Mouse (Mus musculus) macrophage (primary cell): ENCODE results near the gene Cfap43. TPM values are rescaled to one million over a fixed set of nuclear protein-coding genes. Genes with fewer than 3 reads are reported as not detected.

Experiments used
- H3K27ac ChIP-seq: fragments of 350-480 bp; formaldehyde crosslinking; 2 replicates; pipeline ENCODE4 v1.9.0; 2021
- H3K36me3 ChIP-seq: fragments of 350-480 bp; formaldehyde crosslinking; 2 replicates; pipeline ENCODE4 v1.9.0; 2021; ENCODE audit errors: inconsistent target
- H3K4me3 ChIP-seq: fragments of 350-480 bp; formaldehyde crosslinking; 2 replicates; pipeline ENCODE4 v1.9.0; 2021; ENCODE audit errors: inconsistent target
- H3K79me2 ChIP-seq: fragments of 350-480 bp; formaldehyde crosslinking; 2 replicates; pipeline ENCODE4 v1.9.0; 2021; ENCODE audit errors: inconsistent target
- whole genome bisulfite sequencing: methylation state at CpG from one replicate; pipeline ENCODE4 v1.1.7; 2026; ENCODE audit warnings: inconsistent platforms; ENCODE audit not compliant: missing documents; 5-methylcytosine and 5-hydroxymethylcytosine counted together
- polyA plus RNA-seq: library from polyadenylated mRNA; stranded (reverse); fragments of 250-400 nt; gene quantifications from 3 replicates; pipeline ENCODE4 v1.2.4, GENCODE M21; 2018; ENCODE audit warnings: inconsistent platforms
- total RNA-seq, 78 experiments: library from RNA; depleted of rRNA; stranded (reverse); fragments of 250-400 nt; gene quantifications; 1 replicate in 9 of 78; 2 replicates in 24 of 78; 3 replicates in 43 of 78; 4 replicates in 2 of 78; pipeline ENCODE4 v1.2.4; 2018; ENCODE audit warnings: inconsistent platforms in 56 of 78

The Cfap43 gene
- total RNA-seq (2018; cell fraction: chromatin; rRNA removed), result under 1 TPM in 8 of 26 experiments, not detected in 18; 0.30 to 0.84 (median 0.45) TPM
- under 1 TPM in 22 of 26 experiments, not detected in 4; 0.06 to 0.59 (median 0.24) TPM for total RNA-seq (2018; cell fraction: cytosol; rRNA removed)
- 1 to 10 TPM in 1 of 26 experiments, under 1 TPM in 12, not detected in 13; 0.09 to 1.0 (median 0.33) TPM for total RNA-seq (2018; cell fraction: nucleus; rRNA removed)
- 0.11 to 0.18 TPM in 2 of 3 replicates, not detected in the other for polyA plus RNA-seq

GRCm38 (mm10) chr19:47919126-47919965 is at the start of gene Cfap43, which contains the start of gene Itprip:
TSS of gene Cfap43 (minus strand) at chr19:47919287.
TSS of gene Itprip (minus strand) at chr19:47919299.
- peak within 1 kb of the TSS; percentile 93 for H3K27ac ChIP-seq
- H3K4me3 ChIP-seq, result peak within 1 kb of the TSS; percentile 94
- under 1% methylated on average over 47 of the region's 48 CpGs for WGBS
- H3K79me2 ChIP-seq, result peaks cover 46% of the 10 kb centered on the region
- H3K36me3 ChIP-seq, result no peaks in the 10 kb centered on the region

DNA sequence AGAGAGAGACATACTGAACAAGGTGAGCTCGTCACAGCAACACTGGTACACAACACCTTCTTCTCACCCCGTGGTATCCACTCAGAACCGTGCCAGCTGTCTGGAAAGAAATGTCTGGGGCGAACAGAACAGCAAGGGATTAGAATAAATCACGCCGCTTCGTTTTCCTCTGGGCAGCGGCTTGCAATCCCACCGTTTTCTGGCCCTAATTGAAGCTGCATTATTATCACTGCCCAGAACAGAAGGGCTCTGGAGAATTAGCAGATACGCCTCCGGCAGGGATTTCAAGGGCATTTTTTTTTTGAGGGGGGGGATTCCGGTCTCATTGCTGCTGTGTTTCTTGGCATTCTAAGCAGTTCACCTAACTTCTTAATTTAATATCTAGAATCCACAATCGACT is 39.1 kb upstream of the Cfap43 start:
- 86% methylated on average over 13 of the region's 13 CpGs for WGBS
- Histone ChIP-seq H3K27ac (no peak overlapping the region), H3K4me3 (no peak overlapping the region), H3K79me2 (no peaks in the 10 kb centered on the region), H3K36me3 (no peaks in the 10 kb centered on the region)

- Histone ChIP-seq H3K4me3 (no peak overlapping the region), H3K27ac (no peak overlapping the region), H3K36me3 (no peaks in the 10 kb centered on the region), H3K79me2 (no peaks in the 10 kb centered on the region)
- WGBS, result 88% methylated on average over 9 of the region's 9 CpGs
Observed at GRCm38 (mm10) chr19:47953169-47953568, 34.1 kb upstream of the Cfap43 start.

DNA sequence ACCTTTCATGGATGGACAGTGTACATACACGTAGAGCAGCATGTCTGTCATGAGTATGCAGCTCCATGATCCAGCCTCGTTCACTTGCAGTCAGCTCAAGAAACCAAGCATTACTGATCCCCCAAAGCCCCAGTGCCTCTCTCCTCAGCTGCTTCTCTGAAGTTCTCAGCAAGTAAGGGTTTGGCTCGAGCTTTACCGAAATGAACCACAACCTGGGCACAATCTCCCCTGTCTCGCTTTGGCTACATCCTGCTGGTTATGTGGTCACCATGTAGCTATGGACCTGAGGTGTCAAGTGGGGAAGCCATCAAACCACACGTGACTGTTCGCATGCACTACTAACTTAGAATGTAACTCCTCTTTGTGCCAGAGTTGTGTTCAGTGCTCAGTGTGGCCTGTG is 31.9 kb upstream of the Cfap43 start:
- Histone ChIP-seq H3K27ac (no peak overlapping the region), H3K36me3 (no peaks in the 10 kb centered on the region), H3K4me3 (no peak overlapping the region), H3K79me2 (no peaks in the 10 kb centered on the region)
- WGBS, result 73% methylated on average over 7 of the region's 7 CpGs

DNA sequence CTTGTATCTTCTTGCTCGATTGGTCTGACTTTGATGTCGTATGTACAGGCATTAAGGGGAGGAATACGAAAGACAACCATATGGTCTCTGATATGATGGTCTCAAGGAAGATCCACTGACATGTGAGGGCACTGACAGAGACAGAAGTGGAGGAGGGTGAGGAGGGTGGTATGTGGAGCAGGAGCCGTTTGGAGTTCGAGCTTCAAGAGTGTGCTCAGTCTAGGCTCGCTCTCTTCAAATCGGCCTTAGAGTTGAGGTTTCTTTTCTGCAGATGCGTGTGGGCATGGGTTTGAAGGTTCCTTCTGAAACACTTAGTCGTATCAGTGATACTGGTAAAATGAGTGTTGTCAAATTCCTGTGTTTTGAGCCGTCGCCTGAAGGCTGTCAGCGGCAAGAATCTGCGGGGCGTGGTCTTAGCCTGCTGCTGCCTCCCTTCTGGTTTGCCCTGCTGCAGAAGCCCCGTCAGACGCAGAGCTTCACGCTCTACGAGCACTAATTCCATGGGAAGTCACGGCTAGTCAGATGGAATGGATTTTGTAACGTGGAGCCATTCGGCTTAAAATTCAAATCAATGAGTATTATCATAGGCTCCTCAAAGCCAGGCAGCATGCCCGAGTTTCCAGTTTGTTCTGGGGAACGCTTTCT is 27.9 kb upstream of the Cfap43 start:
- H3K4me3 ChIP-seq, result no peak overlapping the region
- 73% methylated on average over 23 of the region's 23 CpGs for WGBS
- H3K27ac ChIP-seq, result no peak overlapping the region
- no peaks in the 10 kb centered on the region for H3K36me3 ChIP-seq
- no peaks in the 10 kb centered on the region for H3K79me2 ChIP-seq

DNA sequence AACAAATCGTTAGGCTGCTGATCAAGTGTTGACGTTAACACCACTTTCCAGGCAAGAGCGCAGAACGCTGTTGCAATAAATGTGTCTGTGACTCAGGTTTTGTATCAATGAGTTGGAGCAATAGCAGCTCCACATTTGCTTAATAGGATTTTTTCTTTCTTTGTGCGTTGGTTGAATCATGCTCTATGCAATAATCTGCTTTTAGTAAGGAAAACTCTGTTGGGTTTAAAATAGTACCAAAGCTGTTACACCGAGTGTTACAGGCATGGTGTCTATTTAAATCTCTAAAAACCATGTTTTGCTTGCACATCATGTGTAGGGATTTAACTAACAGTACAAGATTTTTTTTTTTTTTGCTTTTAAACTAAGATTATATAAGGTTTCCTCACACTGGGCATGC is 20.3 kb upstream of the Cfap43 start:
- Histone ChIP-seq H3K27ac (no peak overlapping the region), H3K36me3 (no peaks in the 10 kb centered on the region)
- WGBS, result 91% methylated on average over 6 of the region's 6 CpGs

DNA sequence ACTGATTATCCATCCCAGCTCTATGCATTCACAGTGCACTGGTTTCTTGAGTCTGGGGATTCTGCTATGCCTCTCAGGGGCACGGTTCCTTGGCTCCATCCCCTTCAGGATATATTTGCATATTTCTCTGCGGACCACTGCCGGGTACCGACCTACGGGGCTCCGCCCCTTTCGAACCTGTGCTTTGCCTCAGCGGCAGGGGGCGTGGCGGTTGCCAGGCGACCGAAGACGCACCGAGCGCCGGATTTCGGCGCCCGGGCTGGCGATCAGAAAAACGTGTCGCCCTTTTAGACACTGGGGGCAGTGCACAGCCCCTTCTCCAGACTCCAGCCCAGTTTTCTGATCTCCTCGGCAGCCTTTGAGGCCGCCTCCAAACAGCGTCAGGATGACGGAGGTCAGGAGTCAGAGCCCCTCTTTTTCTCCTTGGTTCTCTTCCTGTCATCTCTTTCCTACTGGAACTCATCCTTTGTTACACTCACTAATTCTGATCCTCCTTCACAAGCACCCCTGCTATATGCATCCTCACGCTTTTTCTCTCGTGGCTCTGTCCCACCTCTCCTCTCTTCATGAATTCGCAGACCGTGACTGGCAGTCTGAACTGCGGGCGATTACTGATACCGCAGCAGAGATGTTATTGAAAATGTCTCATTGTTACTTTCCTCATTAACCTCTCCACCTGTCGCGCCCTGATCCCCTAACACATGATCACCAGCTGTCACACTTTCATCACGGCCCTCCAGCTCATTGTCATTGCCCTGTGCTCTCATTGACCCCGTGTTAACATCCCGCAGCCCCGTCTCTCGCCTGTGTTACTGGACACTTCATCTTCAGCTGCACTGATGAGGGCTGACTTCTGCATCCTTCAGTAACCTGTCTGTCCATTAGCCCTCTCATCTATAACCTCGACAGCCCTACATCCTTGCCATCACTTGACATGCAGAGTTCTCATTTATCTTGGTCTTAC is 18.6 kb upstream of the Cfap43 start, which contains the start of gene Cfap58:
Gene Cfap58 (plus strand): TSS at position 233 of the 964 bp plus-strand sequence.
- H3K27ac ChIP-seq, result peak within 1 kb of the TSS; percentile 38

More for the DNA sequence above, 20.3 kb upstream of the Cfap43 start:
- H3K4me3 ChIP-seq, result no peak overlapping the region
- H3K79me2 ChIP-seq, result no peaks in the 10 kb centered on the region

GRCm38 (mm10) chr19:47936938-47937337 is 17.9 kb upstream of the Cfap43 start:
- 25% methylated on average over 9 of the region's 9 CpGs for WGBS
- Histone ChIP-seq H3K4me3 (peak overlapping the region; percentile 41), H3K36me3 (no peaks in the 10 kb centered on the region), H3K79me2 (no peaks in the 10 kb centered on the region), H3K27ac (peak overlapping the region; percentile 38)

More for the DNA sequence above, 18.6 kb upstream of the Cfap43 start, which contains the start of gene Cfap58:
- 17% methylated on average over 34 of the region's 41 CpGs for WGBS
- Histone ChIP-seq H3K4me3 (peak within 1 kb of the TSS; percentile 41), H3K79me2 (no peaks in the 10 kb centered on the region), H3K36me3 (no peaks in the 10 kb centered on the region)

GRCm38 (mm10) chr19:47936490-47936889 is 17.4 kb upstream of the Cfap43 start:
- 44% methylated on average over 11 of the region's 11 CpGs for WGBS
- Histone ChIP-seq H3K4me3 (peak overlapping the region; percentile 41; the same call in 1 of the 2 replicates), H3K27ac (peak overlapping the region; percentile 38), H3K36me3 (no peaks in the 10 kb centered on the region), H3K79me2 (no peaks in the 10 kb centered on the region)

- no peak overlapping the region for H3K27ac ChIP-seq
- 88% methylated on average over 6 of the region's 6 CpGs for WGBS
- H3K36me3 ChIP-seq, result no peaks in the 10 kb centered on the region
- H3K4me3 ChIP-seq, result no peak overlapping the region
- H3K79me2 ChIP-seq, result no peaks in the 10 kb centered on the region
Observed at GRCm38 (mm10) chr19:47935530-47935929, 16.4 kb upstream of the Cfap43 start.

- Histone ChIP-seq H3K36me3 (no peaks in the 10 kb centered on the region), H3K27ac (no peak overlapping the region), H3K79me2 (no peaks in the 10 kb centered on the region), H3K4me3 (no peak overlapping the region)
- WGBS, result 90% methylated on average over 14 of the region's 16 CpGs
Observed at GRCm38 (mm10) chr19:47934636-47935238, 15.7 kb upstream of the Cfap43 start.

GRCm38 (mm10) chr19:47934146-47934545 is 15.1 kb upstream of the Cfap43 start:
- Histone ChIP-seq H3K4me3 (no peak overlapping the region), H3K27ac (no peak overlapping the region), H3K36me3 (no peaks in the 10 kb centered on the region), H3K79me2 (no peaks in the 10 kb centered on the region)
- WGBS, result 88% methylated on average over 8 of the region's 8 CpGs

- Histone ChIP-seq H3K27ac (no peak overlapping the region), H3K36me3 (no peaks in the 10 kb centered on the region), H3K79me2 (no peaks in the 10 kb centered on the region), H3K4me3 (no peak overlapping the region)
- WGBS, result 43% methylated on average over 7 of the region's 7 CpGs
Observed at GRCm38 (mm10) chr19:47931982-47932638, 13.0 kb upstream of the Cfap43 start.
